Mouse (Mus musculus): ENCODE measurements at regions not wholly inside any gene's neighbourhood (a gene's known extent, or its start where the extent isn't known, plus 50 kb on each side); places are given as distances from the start of the nearest gene placed in this dataset.

DNA sequence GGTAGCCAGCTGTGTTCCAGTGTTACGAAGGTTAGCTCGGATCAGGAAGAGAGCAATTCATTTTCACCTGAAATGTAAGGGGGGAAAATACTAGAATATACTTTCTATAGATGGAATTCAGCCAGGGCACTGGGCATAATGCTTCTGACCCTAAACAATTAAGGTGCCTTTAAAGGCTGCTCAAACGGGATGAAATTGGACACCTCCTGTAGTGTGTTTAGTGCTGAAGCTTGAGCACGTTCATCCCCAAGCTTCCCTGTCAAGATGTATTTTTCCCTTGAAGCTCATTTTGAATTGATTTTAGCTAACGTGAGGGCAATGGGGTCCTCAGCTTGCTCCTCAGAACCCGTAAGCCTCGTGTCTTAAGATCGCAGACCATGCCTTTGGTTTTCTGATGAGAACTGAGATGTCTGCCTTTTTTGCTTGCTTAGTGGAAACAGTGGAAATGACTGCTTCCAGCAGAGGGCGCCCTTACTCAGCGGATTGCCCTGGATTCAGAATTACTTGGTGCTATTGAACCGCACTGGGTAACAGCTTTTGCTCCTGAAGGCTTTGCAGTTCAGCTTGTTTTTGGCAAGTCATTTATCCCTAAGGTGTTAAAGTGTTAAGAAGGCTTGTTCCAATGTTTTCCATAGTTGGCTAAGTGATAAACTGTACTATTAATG lies 74.6 kb upstream of the Fermt1 start:
- TF ChIP-seq CEBPB (IDR thresholded peaks at IDR 0.05; ENCODE audit: low read depth) (no peak), CTCF (IDR thresholded peaks at IDR 0.05; ENCODE audit: control insufficient read depth, insufficient read depth, insufficient read length) (no peak), MAX (IDR thresholded peaks at IDR 0.05) (no peak)
